Mouse (Mus musculus): ENCODE data around the gene Wbp1. TPM values are rescaled to one million over a fixed set of nuclear protein-coding genes. Genes with fewer than 3 reads are reported as not detected.

Wbp1 gene
- polyA plus RNA-seq, 1 experiment from 2014 or later: 231 TPM

DNA sequence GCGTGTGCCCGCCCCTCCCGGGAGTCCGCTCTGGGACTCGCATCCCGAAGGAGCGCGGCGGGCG lies 51.3 kb downstream of the Wbp1 start, which contains the start of gene Tlx2:
Tlx2 (minus strand) TSS at position 47 of the 64 bp plus-strand sequence.
- Histone ChIP-seq H3K36me3 (no peaks in the 10 kb centered on the region), H3K4me1 (peaks cover 21% of the 10 kb centered on the region), H3K4me3 (peak within 1 kb of the TSS; percentile 11), H3K4me2 (replicated peaks) (no peak within 1 kb of the TSS; the same call in 1 of the 2 replicates), H3K9me3 (no peaks in the 10 kb centered on the region), H3K27ac (replicated peaks) (no peak within 1 kb of the TSS), H3K27me3 (peaks cover 95% of the 10 kb centered on the region), H3K9ac (replicated peaks) (no peak within 1 kb of the TSS)
- 0% methylated on average over 10 of the region's 10 CpGs for WGBS
- no peak for ATAC-seq (replicated peaks)

DNA sequence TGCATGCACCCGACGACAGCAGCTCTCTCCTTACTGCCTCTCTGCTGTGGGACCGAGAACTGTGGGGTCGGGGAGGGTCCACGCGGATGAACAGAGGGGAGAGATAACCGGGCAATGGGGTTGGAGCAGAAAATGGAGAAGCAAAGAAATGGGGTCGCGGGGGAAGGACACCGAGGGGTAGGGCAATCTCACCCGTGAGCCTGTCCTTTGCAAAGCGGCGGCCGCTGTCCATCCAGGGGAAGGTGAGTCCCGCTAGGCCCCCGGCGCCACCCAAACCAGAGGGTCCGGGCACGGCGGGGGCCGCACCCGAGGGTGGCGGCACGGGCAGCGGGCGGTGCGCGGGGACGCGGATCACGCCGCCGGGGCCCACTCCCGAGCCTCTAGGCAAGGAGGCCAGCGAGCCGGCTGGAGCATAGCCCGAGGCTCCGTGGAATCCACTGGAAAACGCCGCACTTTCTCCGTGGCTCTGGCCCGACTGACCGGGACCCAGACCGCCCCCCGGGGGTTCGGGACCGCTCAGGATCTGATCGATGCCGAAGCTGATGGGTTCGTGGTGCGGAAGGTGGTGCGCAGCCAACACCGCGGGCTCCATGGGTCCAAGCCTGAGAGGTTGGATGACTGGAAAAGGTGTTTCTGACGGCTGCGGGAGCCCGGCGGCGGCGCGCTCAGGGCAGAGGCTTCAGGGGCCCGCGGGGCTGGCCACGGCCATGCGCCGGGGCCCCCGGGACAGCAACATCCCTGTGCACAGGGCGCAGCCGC lies 51.7 kb downstream of the Wbp1 start:
- Histone ChIP-seq H3K4me3 (peak overlapping the region; percentile 2; the same call in 1 of the 2 replicates), H3K36me3 (no peaks in the 10 kb centered on the region), H3K4me2 (replicated peaks) (no peak overlapping the region; the same call in 1 of the 2 replicates), H3K9ac (replicated peaks) (no peak overlapping the region), H3K4me1 (peaks cover 21% of the 10 kb centered on the region), H3K27ac (replicated peaks) (no peak overlapping the region), H3K9me3 (no peaks in the 10 kb centered on the region), H3K27me3 (peaks cover 95% of the 10 kb centered on the region)
- ATAC-seq (replicated peaks): peak; percentile 14; the same call in 1 of the 2 replicates
- 1% methylated on average over 67 of the region's 69 CpGs for WGBS

MicroRNAs encoded within 50 kb of the gene (microRNA counts, 519-probe panel; counts per million panel counts)
- 1,954 counts per million, percentile 22 among the panel's probes with 10 or more counts for microRNA mmu-miR-3470a+mmu-miR-3470b

Small RNA genes within 50 kb of the gene (microRNA-seq; reads per million reads assigned to microRNA genes)
- not detected for gene Mir3470a

Other genes starting within 250 kb of the Wbp1 start
- gene Sema4f, start 181.8 kb downstream of the Wbp1 start, polyA plus RNA-seq (2015; fragmentation: Nextera tagmentation; extraction: Ambion mirVana): 14.9 and 15.8 TPM in 2 replicates
- not detected in 2 replicates for gene M1ap, start 174.7 kb downstream of the Wbp1 start, polyA plus RNA-seq (2015; fragmentation: Nextera tagmentation; extraction: Ambion mirVana)
- 3.1 and 3.4 TPM in 2 replicates for gene Dok1, start 88.1 kb downstream of the Wbp1 start, polyA plus RNA-seq (2015; fragmentation: Nextera tagmentation; extraction: Ambion mirVana)
- 4.7 and 6.3 TPM in 2 replicates for gene Loxl3, start 87.4 kb downstream of the Wbp1 start, polyA plus RNA-seq (2015; fragmentation: Nextera tagmentation; extraction: Ambion mirVana)
- gene Aup1, start 67.0 kb downstream of the Wbp1 start, polyA plus RNA-seq (2015; fragmentation: Nextera tagmentation; extraction: Ambion mirVana): 159 and 161 TPM in 2 replicates
- gene Htra2, start 66.3 kb downstream of the Wbp1 start, polyA plus RNA-seq (2015; fragmentation: Nextera tagmentation; extraction: Ambion mirVana): 69.9 and 71.0 TPM in 2 replicates
- gene Dqx1, start 63.7 kb downstream of the Wbp1 start, polyA plus RNA-seq (2015; fragmentation: Nextera tagmentation; extraction: Ambion mirVana): 0.34 and 0.42 TPM in 2 replicates
- not detected in 2 replicates for gene Tlx2, start 51.3 kb downstream of the Wbp1 start, polyA plus RNA-seq (2015; fragmentation: Nextera tagmentation; extraction: Ambion mirVana)
- 48.1 and 49.2 TPM in 2 replicates for gene Pcgf1, start 43.7 kb downstream of the Wbp1 start, polyA plus RNA-seq (2015; fragmentation: Nextera tagmentation; extraction: Ambion mirVana)
- gene Lbx2, start 35.2 kb downstream of the Wbp1 start, polyA plus RNA-seq (2015; fragmentation: Nextera tagmentation; extraction: Ambion mirVana): not detected in 2 replicates
- gene Ccdc142, start 20.0 kb downstream of the Wbp1 start, polyA plus RNA-seq (2015; fragmentation: Nextera tagmentation; extraction: Ambion mirVana): 3.8 and 4.3 TPM in 2 replicates
- gene Gm42688, start 19.9 kb downstream of the Wbp1 start, polyA plus RNA-seq (2015; fragmentation: Nextera tagmentation; extraction: Ambion mirVana): 4.0 and 4.3 TPM in 2 replicates
- gene Mrpl53, start 12.5 kb downstream of the Wbp1 start, polyA plus RNA-seq (2015; fragmentation: Nextera tagmentation; extraction: Ambion mirVana): 121 and 126 TPM in 2 replicates
- 24.2 and 26.7 TPM in 2 replicates for gene Mogs, start 6.1 kb downstream of the Wbp1 start, polyA plus RNA-seq (2015; fragmentation: Nextera tagmentation; extraction: Ambion mirVana)
- gene Ino80b, start 3.9 kb upstream of the Wbp1 start, polyA plus RNA-seq (2015; fragmentation: Nextera tagmentation; extraction: Ambion mirVana): 15.6 and 16.5 TPM in 2 replicates
- gene Rtkn, start 13.9 kb upstream of the Wbp1 start, polyA plus RNA-seq (2015; fragmentation: Nextera tagmentation; extraction: Ambion mirVana): 6.1 and 7.0 TPM in 2 replicates
- gene Wdr54, start 34.8 kb upstream of the Wbp1 start, polyA plus RNA-seq (2015; fragmentation: Nextera tagmentation; extraction: Ambion mirVana): 18.3 and 18.6 TPM in 2 replicates
- 5.2 and 6.9 TPM in 2 replicates for gene 1700003E16Rik, start 34.8 kb upstream of the Wbp1 start, polyA plus RNA-seq (2015; fragmentation: Nextera tagmentation; extraction: Ambion mirVana)
- 143 and 147 TPM in 2 replicates for gene Dctn1, start 44.4 kb upstream of the Wbp1 start, polyA plus RNA-seq (2015; fragmentation: Nextera tagmentation; extraction: Ambion mirVana)
- 0.46 and 0.85 TPM in 2 replicates for gene Slc4a5, start 98.3 kb upstream of the Wbp1 start, polyA plus RNA-seq (2015; fragmentation: Nextera tagmentation; extraction: Ambion mirVana)
- gene Mthfd2, start 204.3 kb upstream of the Wbp1 start, polyA plus RNA-seq (2015; fragmentation: Nextera tagmentation; extraction: Ambion mirVana): 25.4 and 25.6 TPM in 2 replicates
- gene Mob1a, start 204.5 kb upstream of the Wbp1 start, polyA plus RNA-seq (2015; fragmentation: Nextera tagmentation; extraction: Ambion mirVana): 32.4 and 32.8 TPM in 2 replicates
- 58.8 and 59.7 TPM in 2 replicates for gene Bola3, start 227.6 kb upstream of the Wbp1 start, polyA plus RNA-seq (2015; fragmentation: Nextera tagmentation; extraction: Ambion mirVana)